Mouse (Mus musculus) liver, postnatal 0 days (tissue): ENCODE measurements around the gene Mxra7.

Source experiments
- CTCF ChIP-seq: sonication (generic); IDR thresholded peaks from 2 replicates; pipeline ENCODE4 v1.5.1; 2016; ENCODE audit warnings: antibody characterized with exemption, low read depth
- EP300 ChIP-seq: IDR thresholded peaks from 2 replicates; pipeline ENCODE4 v1.6.1; 2016; ENCODE audit warnings: antibody characterized with exemption, low read depth, mild to moderate bottlenecking

- TF ChIP-seq CTCF (no peak), EP300 (no peak)
These were observed 20.7 kb downstream of the Mxra7 start for GRCm38 (mm10) chr11:116807116-116807515.
